In genomic region chr14:75197027-75197426, GRCm38 (mm10) we compare ENCODE assay signal across 8 mouse cellular contexts. TPM values are rescaled to one million over a fixed set of nuclear protein-coding genes. Genes with fewer than 3 reads are reported as not detected.
DNase-seq lines count a peak whose midpoint lies in the region; ATAC-seq lines count a peak whose summit lies in the region.
"Had no signal": no experiment of that assay in that cellular context is flagged by ENCODE, and none has a peak within 500 bp of the region (broad histone marks: within the 10 kb centered on the region; RNA-seq: fewer than 3 reads in every experiment).

No protein-coding gene starts in this region.

- H3K4me2 ChIP-seq in midbrain, embryonic 14.5 days (ENCODE audit: low read length), result no peak overlapping the region
- H3K4me2 ChIP-seq in midbrain, embryonic 13.5 days (replicated peaks), result no peak overlapping the region
- no peak overlapping the region for H3K4me2 ChIP-seq in intestine, embryonic 15.5 days (replicated peaks)
- H3K4me2 ChIP-seq in liver, embryonic 13.5 days, result no peak overlapping the region

- H3K4me3 ChIP-seq in midbrain, embryonic 14.5 days (replicated peaks; ENCODE audit: low read depth, low read length), result no peak overlapping the region
- no peak overlapping the region for H3K4me3 ChIP-seq in midbrain, embryonic 13.5 days (replicated peaks)
- H3K4me3 ChIP-seq in intestine, embryonic 15.5 days (replicated peaks), result no peak overlapping the region
- no peak overlapping the region for H3K4me3 ChIP-seq in liver, embryonic 13.5 days (replicated peaks)

- no peak overlapping the region for H3K9ac ChIP-seq in midbrain, embryonic 14.5 days (replicated peaks; ENCODE audit: low read length)
- H3K9ac ChIP-seq in midbrain, embryonic 13.5 days (replicated peaks), result no peak overlapping the region
- no peak overlapping the region for H3K9ac ChIP-seq in intestine, embryonic 15.5 days
- H3K9ac ChIP-seq in liver, embryonic 13.5 days, result no peak overlapping the region

- 42% methylated on average over 5 of the region's 5 CpGs for WGBS in midbrain, embryonic 14.5 days
- 43% methylated on average over 5 of the region's 5 CpGs for WGBS in midbrain, embryonic 13.5 days
- WGBS in intestine, embryonic 15.5 days, result 39% methylated on average over 5 of the region's 5 CpGs
- WGBS in liver, embryonic 13.5 days (ENCODE audit: insufficient replicate concordance), result 35% methylated on average over 5 of the region's 5 CpGs

- peak; percentile 94 for DNase-seq in midbrain, embryonic 14.5 days
- DNase-seq in ZHBTc4 (ENCODE audit: low read depth, low spot score), result peak; percentile 51
- DNase-seq in liver, embryonic 13.5 days, result peak; percentile 53
- DNase-seq in right cerebral cortex, postnatal 36 days (ENCODE audit: low spot score in 2 of 2), result peak; percentile 16 to 23

- H3K27ac ChIP-seq in midbrain, embryonic 14.5 days (replicated peaks; ENCODE audit: low read depth, low read length), result no peak overlapping the region
- no peak overlapping the region for H3K27ac ChIP-seq in midbrain, embryonic 13.5 days
- H3K27ac ChIP-seq in intestine, embryonic 15.5 days, result no peak overlapping the region
- H3K27ac ChIP-seq in liver, embryonic 13.5 days, result no peak overlapping the region

- no peaks in the 10 kb centered on the region for H3K27me3 ChIP-seq in midbrain, embryonic 14.5 days (ENCODE audit: control insufficient read depth, insufficient read depth, low read length)
- no peaks in the 10 kb centered on the region for H3K27me3 ChIP-seq in midbrain, embryonic 13.5 days
- H3K27me3 ChIP-seq in intestine, embryonic 15.5 days (replicated peaks), result no peaks in the 10 kb centered on the region
- no peaks in the 10 kb centered on the region for H3K27me3 ChIP-seq in liver, embryonic 13.5 days

- H3K4me1 ChIP-seq in midbrain, embryonic 14.5 days (ENCODE audit: control insufficient read depth, insufficient read depth, low read length), result no peaks in the 10 kb centered on the region
- no peaks in the 10 kb centered on the region for H3K4me1 ChIP-seq in midbrain, embryonic 13.5 days (replicated peaks)
- H3K4me1 ChIP-seq in intestine, embryonic 15.5 days (replicated peaks), result 0 out of 2 replicates have a peak, but pooled peaks cover 4% of the 10 kb centered on the region
- peaks cover 17% of the 10 kb centered on the region for H3K4me1 ChIP-seq in liver, embryonic 13.5 days (replicated peaks)

- peaks cover 4% of the 10 kb centered on the region; the same call in 1 of the 2 replicates for H3K9me3 ChIP-seq in midbrain, embryonic 14.5 days (ENCODE audit: control insufficient read depth, low read length)
- H3K9me3 ChIP-seq in midbrain, embryonic 13.5 days, result no peaks in the 10 kb centered on the region
- H3K9me3 ChIP-seq in intestine, embryonic 15.5 days, result no peaks in the 10 kb centered on the region
- H3K9me3 ChIP-seq in liver, embryonic 13.5 days (replicated peaks), result no peaks in the 10 kb centered on the region

- no peaks in the 10 kb centered on the region for H3K36me3 ChIP-seq in midbrain, embryonic 14.5 days (ENCODE audit: control insufficient read depth, insufficient read depth, low read length)
- H3K36me3 ChIP-seq in midbrain, embryonic 13.5 days, result no peaks in the 10 kb centered on the region
- no peaks in the 10 kb centered on the region for H3K36me3 ChIP-seq in intestine, embryonic 15.5 days
- peaks cover 6% of the 10 kb centered on the region; the same call in 1 of the 2 replicates for H3K36me3 ChIP-seq in liver, embryonic 13.5 days

- ATAC-seq in midbrain, embryonic 14.5 days (ENCODE audit: low FRiP score, low TSS enrichment), result no peak
- no peak for ATAC-seq in midbrain, embryonic 13.5 days
- peak; percentile 57; the same call in 1 of the 2 replicates for ATAC-seq in common myeloid progenitor, adult 5-6 weeks (replicated peaks; ENCODE audit: low read depth, poor library complexity, severe bottlenecking)
- peak; percentile 35 for ATAC-seq in intestine, embryonic 15.5 days
- no peak for ATAC-seq in liver, embryonic 13.5 days (ENCODE audit: low read depth)

RNA-seq across cellular contexts. Expression of gene Cpb2, which starts 45.1 kb away (rescaled TPM):
- polyA plus RNA-seq in midbrain, embryonic 14.5 days (2014; fragmentation: Nextera tagmentation; extraction: Ambion mirVana), result not detected in 2 replicates
- polyA plus RNA-seq in midbrain, embryonic 13.5 days (2015; fragmentation: Nextera tagmentation; extraction: Ambion mirVana), result 0.19 TPM in 1 of 2 replicates, not detected in the other
- total RNA-seq in common myeloid progenitor, adult 5-6 weeks (2017), result not detected in 2 replicates
- 4.0 and 4.7 TPM in 2 replicates for polyA plus RNA-seq in intestine, embryonic 15.5 days (2015; fragmentation: Nextera tagmentation; extraction: Ambion mirVana)
- polyA plus RNA-seq in liver, embryonic 13.5 days (2015; fragmentation: Nextera tagmentation; extraction: Ambion mirVana), result 68.2 and 89.7 TPM in 2 replicates
- total RNA-seq: heart, adult 18-20 months had no signal

Comparison
In these comparisons a context has a peak if more than half of its experiments do, and no peak if none do; other contexts are left out.
1. ATAC-seq: peak in common myeloid progenitor, adult 5-6 weeks (single experiment) and intestine, embryonic 15.5 days (single experiment); none in midbrain, embryonic 14.5 days (single experiment), midbrain, embryonic 13.5 days (single experiment) and liver, embryonic 13.5 days (single experiment).
2. DNase-seq: peak in every context shown above with its lines; median percentile 94 in midbrain, embryonic 14.5 days; 53 in liver, embryonic 13.5 days; 51 in ZHBTc4; 20 in right cerebral cortex, postnatal 36 days.
3. RNA of gene Cpb2, which starts 45.1 kb away (polyA plus RNA-seq): 68.2 to 89.7 TPM in liver, embryonic 13.5 days; 4.0 to 4.7 TPM in intestine, embryonic 15.5 days, 0.19 TPM in midbrain, embryonic 13.5 days and not detected in midbrain, embryonic 14.5 days; every median in the first group is over 10 times any median in the second.